Mouse (Mus musculus) liver, postnatal 0 days (tissue): ENCODE measurements around the gene Renbp. TPM values are rescaled to one million over a fixed set of nuclear protein-coding genes. Genes with fewer than 3 reads are reported as not detected.

Experiments
- ATAC-seq: fragments of 200-750 bp; cut with Nextera tagmentation; 2 replicates; pipeline ENCODE4 v1.8.0; 2017; ENCODE audit warnings: mild to moderate bottlenecking, moderate library complexity
- DNase-seq: peaks from one replicate; pipeline ENCODE4 v3.0.0-alpha.2; 2016
- H3K27ac ChIP-seq: fragments of 300-500 bp; sonication (generic); 2 replicates; pipeline ENCODE4 v1.5.1; 2014; ENCODE audit warnings: antibody characterized with exemption, moderate library complexity, mild to moderate bottlenecking, low read depth
- H3K27me3 ChIP-seq: fragments of 300-500 bp; sonication (generic); 2 replicates; pipeline ENCODE4 v1.6.1; 2014; ENCODE audit warnings: low read length, control low read depth, mixed read lengths; ENCODE audit not compliant: insufficient read depth
- H3K36me3 ChIP-seq: fragments of 300-500 bp; sonication (generic); replicated peaks from 2 replicates; pipeline ENCODE4 v1.6.1; 2014; ENCODE audit warnings: mild to moderate bottlenecking, control low read depth, low read length, moderate library complexity, mixed read lengths; ENCODE audit not compliant: insufficient read depth
- H3K4me1 ChIP-seq: fragments of 300-500 bp; sonication (generic); 2 replicates; pipeline ENCODE4 v1.6.1; 2014; ENCODE audit warnings: antibody characterized with exemption, mild to moderate bottlenecking, control low read depth; ENCODE audit not compliant: insufficient read depth
- H3K4me2 ChIP-seq: fragments of 300-500 bp; sonication (generic); 2 replicates; pipeline ENCODE4 v1.6.1; 2014; ENCODE audit warnings: low read depth, mild to moderate bottlenecking, low read length, moderate library complexity, mixed read lengths
- H3K4me3 ChIP-seq: fragments of 300-500 bp; sonication (generic); 2 replicates; pipeline ENCODE4 v1.5.1; 2014; ENCODE audit warnings: low read depth, low read length
- H3K9ac ChIP-seq: fragments of 300-500 bp; sonication (generic); replicated peaks from 2 replicates; pipeline ENCODE4 v1.6.1; 2014; ENCODE audit warnings: mild to moderate bottlenecking, moderate library complexity
- H3K9me3 ChIP-seq: fragments of 300-500 bp; sonication (generic); 2 replicates; pipeline ENCODE4 v1.6.1; 2016; ENCODE audit warnings: mild to moderate bottlenecking, control low read depth, low read length, mixed read lengths
- CTCF ChIP-seq: sonication (generic); IDR thresholded peaks from 2 replicates; pipeline ENCODE4 v1.5.1; 2016; ENCODE audit warnings: antibody characterized with exemption, low read depth
- EP300 ChIP-seq: IDR thresholded peaks from 2 replicates; pipeline ENCODE4 v1.6.1; 2016; ENCODE audit warnings: antibody characterized with exemption, low read depth, mild to moderate bottlenecking
- WGBS: fragments of 180-500 bp; shearing (Covaris S2); extraction: QIAGEN DNeasy Blood & Tissue Kit; methylation state at CpG from one replicate; pipeline ENCODE4 v1.1.7; 2014; ENCODE audit not compliant: insufficient replicate concordance; 5-methylcytosine and 5-hydroxymethylcytosine counted together
- polyA plus RNA-seq: library from polyadenylated mRNA; unstranded; fragments of >200 nt; fragmentation: Nextera tagmentation; extraction: Ambion mirVana; gene quantifications from 2 replicates; pipeline ENCODE4 v1.2.1, GENCODE M21; 2015

Gene Renbp
- polyA plus RNA-seq, 1 experiment from 2014 or later = 22.3 TPM

DNA sequence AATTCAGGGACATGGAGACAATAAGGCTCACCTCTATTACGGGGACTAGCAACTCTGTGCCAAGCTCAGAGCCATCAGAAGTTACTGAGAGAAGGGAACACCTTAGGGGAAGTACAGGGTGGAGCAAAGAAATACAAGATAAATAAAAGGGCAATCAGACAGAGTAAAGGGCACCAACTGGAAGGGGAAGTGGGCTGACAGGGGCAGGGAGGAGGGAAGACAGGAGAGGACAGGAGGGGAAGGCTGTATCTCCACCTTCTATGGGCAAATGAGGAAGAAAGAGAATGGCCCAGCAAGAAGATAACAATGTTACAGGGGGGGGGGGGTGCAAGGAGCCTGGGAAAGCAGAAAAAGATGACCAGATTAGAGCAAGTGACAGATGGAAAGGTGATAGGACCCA lies 53.6 kb downstream of the Renbp start:
- H3K27me3 ChIP-seq = peaks cover 25% of the 10 kb centered on the region
- H3K27ac ChIP-seq = no peak overlapping the region
- no peak overlapping the region for H3K4me3 ChIP-seq
- H3K36me3 ChIP-seq = no peaks in the 10 kb centered on the region
- TF ChIP-seq CTCF = no peak
- DNase-seq (no peak), ATAC-seq (no peak)
- no peaks in the 10 kb centered on the region for H3K4me1 ChIP-seq
- WGBS = 63% methylated on average over 1 of the region's 1 CpGs
- no peak overlapping the region for H3K9ac ChIP-seq
- no peaks in the 10 kb centered on the region for H3K9me3 ChIP-seq
- no peak overlapping the region for H3K4me2 ChIP-seq

DNA sequence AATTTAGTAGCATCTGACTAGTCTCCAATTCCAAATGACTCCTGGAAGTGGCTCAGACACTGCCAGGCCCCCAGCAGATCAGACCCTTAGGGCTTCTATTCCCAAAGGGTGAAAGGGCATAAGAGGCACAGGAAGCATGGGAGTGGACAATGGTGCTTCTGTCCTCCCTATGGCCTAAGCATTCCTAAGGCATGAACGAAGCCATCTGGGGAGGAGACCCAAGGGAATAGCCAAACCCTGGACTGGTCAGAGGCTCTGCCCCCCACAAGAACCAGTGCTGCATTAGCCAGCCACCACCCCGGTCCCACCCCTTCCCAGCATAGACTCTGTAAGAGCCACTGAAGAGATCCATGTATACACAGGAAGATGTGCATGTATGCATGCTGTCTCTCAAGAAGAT lies 54.8 kb downstream of the Renbp start:
- 61% methylated on average over 2 of the region's 2 CpGs for WGBS
- no peak for ATAC-seq
- H3K4me2 ChIP-seq = no peak overlapping the region
- H3K27me3 ChIP-seq = peaks cover 20% of the 10 kb centered on the region
- no peaks in the 10 kb centered on the region for H3K36me3 ChIP-seq
- TF ChIP-seq EP300 (no peak), CTCF (no peak)
- H3K9ac ChIP-seq = no peak overlapping the region
- no peak overlapping the region for H3K4me3 ChIP-seq
- no peak overlapping the region for H3K27ac ChIP-seq
- no peaks in the 10 kb centered on the region for H3K4me1 ChIP-seq
- DNase-seq = no peak
- no peaks in the 10 kb centered on the region for H3K9me3 ChIP-seq

Other genes with a start within 250 kb of the Renbp start
- gene Bcap31, start 214.7 kb downstream of the Renbp start, polyA plus RNA-seq = 143 and 144 TPM in 2 replicates
- 7.0 and 7.5 TPM in 2 replicates for gene Abcd1, start 214.3 kb downstream of the Renbp start, polyA plus RNA-seq
- gene Plxnb3, start 173.8 kb downstream of the Renbp start, polyA plus RNA-seq = 0.15 and 0.23 TPM in 2 replicates
- 1.7 TPM in 2 replicates for gene Srpk3, start 156.4 kb downstream of the Renbp start, polyA plus RNA-seq
- gene Idh3g, start 144.0 kb downstream of the Renbp start, polyA plus RNA-seq = 83.7 and 88.1 TPM in 2 replicates
- gene Ssr4, start 143.8 kb downstream of the Renbp start, polyA plus RNA-seq = 183 and 185 TPM in 2 replicates
- gene Pdzd4, start 105.9 kb downstream of the Renbp start, polyA plus RNA-seq = 0.04 and 0.06 TPM in 2 replicates
- gene Avpr2, start 38.7 kb downstream of the Renbp start, polyA plus RNA-seq = 0.08 and 0.09 TPM in 2 replicates
- 0.06 and 0.12 TPM in 2 replicates for gene L1cam, start 34.7 kb downstream of the Renbp start, polyA plus RNA-seq
- gene Arhgap4, start 9.0 kb downstream of the Renbp start, polyA plus RNA-seq = 5.1 and 5.2 TPM in 2 replicates
- gene Naa10, start 8.9 kb downstream of the Renbp start, polyA plus RNA-seq = 48.9 and 51.8 TPM in 2 replicates
- gene Hcfc1, start 35.5 kb upstream of the Renbp start, polyA plus RNA-seq = 14.6 and 16.4 TPM in 2 replicates
- 17.9 and 18.7 TPM in 2 replicates for gene Irak1, start 93.1 kb upstream of the Renbp start, polyA plus RNA-seq
- not detected in 2 replicates for gene Opn1mw, start 196.6 kb upstream of the Renbp start, polyA plus RNA-seq
- gene Mecp2, start 204.5 kb upstream of the Renbp start, polyA plus RNA-seq = 4.7 and 5.4 TPM in 2 replicates
- gene Tex28, start 237.0 kb upstream of the Renbp start, polyA plus RNA-seq = not detected in 2 replicates
- not detected in 2 replicates for gene Tktl1, start 246.4 kb upstream of the Renbp start, polyA plus RNA-seq